Mouse (Mus musculus) retina, postnatal 1 day (tissue): Measurements from ENCODE around the gene Myo3b.

Experiments
- DNase-seq: peaks from one replicate; pipeline ENCODE4 v3.0.0-alpha.2; 2012

Gene Myo3b

GRCm38 (mm10) chr2:70379341-70379740 is 340.4 kb downstream of the Myo3b start:
- DNase-seq: no peak

DNA sequence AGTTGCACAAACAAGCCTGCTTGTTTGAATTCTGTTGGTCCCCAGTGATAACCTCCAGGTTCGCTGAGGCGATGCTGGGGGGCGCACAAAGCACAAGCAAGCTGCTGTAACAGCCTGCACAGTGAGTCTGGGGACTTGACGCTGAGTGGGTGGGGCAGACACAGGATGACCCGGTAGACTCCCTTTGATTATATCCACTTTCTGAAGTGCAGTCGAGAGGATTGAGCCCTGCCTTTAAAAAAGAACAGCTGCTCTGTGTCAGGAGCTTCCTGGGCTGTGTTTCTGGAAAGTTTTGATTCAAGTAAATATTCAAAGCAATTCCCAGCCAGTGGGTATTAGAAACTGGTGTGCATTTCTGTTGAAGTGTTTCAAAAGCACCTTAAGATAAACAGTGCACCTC is 341.0 kb downstream of the Myo3b start:
- no peak for DNase-seq

DNA sequence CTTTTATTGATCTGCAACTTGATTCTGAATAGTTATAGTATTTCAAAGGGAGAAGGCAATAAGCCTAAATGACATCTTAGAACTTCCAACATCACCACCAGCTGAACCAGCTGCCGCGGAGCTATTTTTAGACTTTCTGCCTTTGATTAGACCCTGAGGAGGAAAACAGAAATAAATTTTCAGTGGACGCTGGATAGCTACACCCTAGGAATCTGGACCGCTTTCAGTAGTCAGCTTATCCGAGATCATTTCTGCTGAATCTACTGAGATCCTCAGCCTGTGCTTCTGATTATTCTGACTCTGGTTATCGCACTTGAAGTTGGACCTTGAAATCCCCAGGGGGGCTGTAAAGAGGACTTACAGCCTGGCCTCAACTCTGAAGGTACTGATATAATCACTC is 349.7 kb downstream of the Myo3b start:
- no peak for DNase-seq

- DNase-seq: no peak
Measured at GRCm38 (mm10) chr2:70389162-70389561, 350.2 kb downstream of the Myo3b start.

DNA sequence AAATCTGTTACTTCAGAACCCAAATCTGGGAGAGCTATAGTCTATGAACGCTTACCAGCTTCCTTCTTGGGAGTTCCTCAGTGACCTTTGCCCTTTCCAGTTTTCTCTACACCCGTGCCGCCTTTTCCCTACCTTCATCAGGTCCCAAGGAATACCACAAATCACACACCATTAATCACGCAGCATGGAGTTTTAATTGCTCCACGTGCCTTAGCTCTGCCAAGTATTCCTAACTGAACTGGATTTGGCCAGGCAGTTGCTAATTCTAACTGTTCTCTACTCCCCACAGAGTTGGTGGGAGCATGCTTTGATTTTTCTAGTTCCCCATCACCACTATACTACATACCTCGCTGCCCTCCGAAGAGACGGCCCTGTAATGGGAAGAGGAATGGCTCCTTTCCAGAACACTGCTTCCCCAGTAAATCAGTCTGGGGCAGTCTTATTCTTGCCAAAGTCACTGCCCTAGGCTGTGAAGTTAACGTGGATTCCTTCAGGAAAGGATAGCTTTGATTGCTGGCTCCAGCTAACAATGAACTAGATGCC is 358.9 kb downstream of the Myo3b start:
- DNase-seq: no peak

- DNase-seq: no peak
Measured at GRCm38 (mm10) chr2:70399441-70400115, 360.7 kb downstream of the Myo3b start.

GRCm38 (mm10) chr2:70400321-70400720 is 361.4 kb downstream of the Myo3b start:
- DNase-seq: no peak

DNA sequence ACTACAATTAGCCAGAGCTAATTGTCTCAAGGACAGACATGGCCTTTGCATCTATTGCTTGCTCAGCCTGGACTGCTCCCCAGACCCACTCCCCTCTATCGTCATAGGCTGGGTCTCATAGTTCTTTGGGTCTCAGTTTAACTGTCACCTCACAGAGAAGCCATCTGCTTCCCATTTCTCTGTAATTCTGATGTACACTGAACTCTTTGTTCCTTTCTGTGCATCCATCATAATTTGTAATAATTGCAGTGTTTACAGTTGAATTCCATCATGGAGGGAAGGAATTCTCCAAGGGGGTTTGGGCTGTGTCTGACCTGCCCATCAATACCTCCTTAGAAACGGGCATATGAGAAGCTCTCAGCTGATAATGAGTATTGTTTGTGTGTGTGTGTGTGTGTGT is 365.4 kb downstream of the Myo3b start:
- DNase-seq: peak; percentile 70

- DNase-seq: peak; percentile 57
Measured at GRCm38 (mm10) chr2:70406846-70407245, 367.9 kb downstream of the Myo3b start.

GRCm38 (mm10) chr2:70407729-70408128 is 368.8 kb downstream of the Myo3b start:
- peak; percentile 55 for DNase-seq

GRCm38 (mm10) chr2:70410298-70410885 is 371.5 kb downstream of the Myo3b start:
- DNase-seq: no peak

GRCm38 (mm10) chr2:70412315-70412714 is 373.4 kb downstream of the Myo3b start:
- DNase-seq: no peak

DNA sequence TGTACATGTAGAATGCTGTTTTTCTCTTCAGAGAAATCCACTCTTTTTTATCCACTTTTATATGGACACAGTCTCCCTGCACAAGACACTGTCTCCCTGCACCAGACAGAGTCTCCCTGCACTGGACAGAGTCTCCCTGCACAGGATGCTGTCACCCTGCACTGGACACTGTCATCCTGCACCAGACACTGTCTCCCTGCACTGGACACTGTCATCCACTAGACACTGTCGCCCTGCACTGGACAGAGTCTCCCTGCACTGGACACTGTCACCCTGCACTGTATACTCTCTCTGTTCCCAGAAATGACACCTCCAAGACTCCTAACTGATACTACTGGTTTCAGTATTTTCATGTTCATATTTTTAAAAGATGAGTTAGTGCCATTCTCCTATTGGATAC is 375.5 kb downstream of the Myo3b start:
- DNase-seq: no peak

GRCm38 (mm10) chr2:70415521-70415920 is 376.6 kb downstream of the Myo3b start:
- no peak for DNase-seq

GRCm38 (mm10) chr2:70419336-70419735 is 380.4 kb downstream of the Myo3b start:
- no peak for DNase-seq

GRCm38 (mm10) chr2:70421144-70421874 is 382.4 kb downstream of the Myo3b start:
- no peak for DNase-seq

- DNase-seq: no peak
Measured at GRCm38 (mm10) chr2:70425611-70426010, 386.7 kb downstream of the Myo3b start.

- DNase-seq: peak; percentile 80
Measured at GRCm38 (mm10) chr2:70443035-70443434, 404.1 kb downstream of the Myo3b start.

- peak; percentile 11 for DNase-seq
Measured at GRCm38 (mm10) chr2:70444141-70444540, 405.2 kb downstream of the Myo3b start.

GRCm38 (mm10) chr2:70456205-70456604 is 417.3 kb downstream of the Myo3b start:
- DNase-seq: peak; percentile 45

DNA sequence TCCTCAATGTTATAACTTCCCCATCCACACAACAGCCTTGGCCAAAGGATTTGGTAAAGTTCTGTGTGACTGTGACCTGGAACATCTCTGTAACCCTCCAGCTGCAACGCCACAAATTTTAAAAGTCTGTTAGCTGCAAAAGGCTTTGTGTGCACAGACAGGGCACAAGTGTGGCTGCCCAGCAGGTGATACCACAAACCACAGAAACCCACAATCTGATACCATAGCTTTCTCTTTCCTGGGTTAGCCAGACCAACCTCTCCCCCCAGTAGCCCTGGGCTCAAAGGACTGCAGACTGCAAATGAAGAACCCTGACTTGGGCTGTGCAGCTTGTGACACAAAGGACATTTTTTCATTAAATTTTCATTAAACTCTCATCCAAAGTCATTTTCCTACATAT is 424.7 kb downstream of the Myo3b start:
- no peak for DNase-seq

DNA sequence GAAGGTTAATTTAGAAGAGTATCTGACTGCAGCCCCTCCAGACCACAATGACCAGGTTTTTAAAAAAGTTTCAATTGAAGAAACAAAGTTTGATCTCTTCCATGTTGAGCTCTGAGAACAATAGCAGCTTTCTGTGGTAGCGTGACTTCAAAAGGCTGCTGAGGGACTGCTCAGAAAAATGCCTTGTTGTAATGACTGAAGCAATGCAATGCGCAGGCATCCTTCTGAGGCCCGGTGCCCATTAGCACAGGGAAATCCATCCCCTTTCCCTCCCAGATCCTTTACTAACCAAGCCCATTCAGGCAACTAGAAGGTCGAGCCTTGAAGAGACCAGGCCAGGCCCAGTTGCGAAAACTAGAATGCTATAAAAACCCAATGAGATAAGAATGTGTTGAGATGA is 432.2 kb downstream of the Myo3b start:
- DNase-seq: no peak

DNA sequence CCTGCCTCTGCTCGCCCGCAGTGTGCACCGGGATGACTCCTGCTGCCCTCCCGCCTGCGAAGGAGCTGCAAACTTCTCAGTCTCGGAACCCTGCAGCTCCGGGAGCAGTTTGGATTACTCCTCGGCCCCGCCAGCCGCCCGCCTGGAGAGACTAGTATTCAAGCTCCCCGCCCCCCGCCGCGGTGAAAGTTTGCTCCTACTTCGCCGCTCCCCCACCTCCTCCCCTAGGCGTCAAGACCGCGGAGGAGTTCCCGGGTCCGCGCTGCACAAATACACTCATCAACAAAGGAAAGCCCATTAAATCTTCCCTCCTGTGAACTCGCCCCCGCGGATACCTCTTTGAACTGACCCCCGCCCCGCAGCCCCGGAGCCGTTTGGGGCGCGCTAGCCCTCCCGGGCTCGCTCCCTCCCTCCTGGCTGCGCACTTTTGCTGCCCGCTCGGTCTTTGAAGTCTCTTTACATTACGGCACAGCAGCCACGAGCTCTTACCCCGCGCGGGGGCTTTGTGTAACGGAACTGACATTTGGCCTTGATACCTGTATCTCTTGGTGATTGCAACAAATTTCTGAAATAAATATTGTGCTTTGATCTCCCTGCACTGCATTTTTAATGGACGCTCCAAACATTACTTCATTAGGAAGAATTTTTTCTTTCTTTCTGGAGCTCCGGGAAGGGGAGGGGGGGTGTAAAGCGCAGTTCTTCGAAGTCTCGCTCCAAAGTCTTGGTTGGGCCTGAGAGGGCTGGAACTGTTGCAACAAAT is 433.1 kb downstream of the Myo3b start:
- peak; percentile 54 for DNase-seq
